In genomic region chr19:51997161-51997560, GRCm38 (mm10) we compare ENCODE assay signal across 23 mouse cellular contexts.
"Had no signal": no experiment of that assay in that cellular context is flagged by ENCODE, and none has a peak within 500 bp of the region (broad histone marks: within the 10 kb centered on the region; RNA-seq: fewer than 3 reads in every experiment).

No protein-coding gene starts in this region.

- H3K9ac ChIP-seq: limb, embryonic 12.5 days; limb, embryonic 15.5 days; liver, embryonic 14.5 days; liver, postnatal 0 days; lung, embryonic 14.5 days; neural tube, embryonic 12.5 days; neural tube, embryonic 15.5 days had no signal

- DNase-seq: kidney, adult 2 months; layer of hippocampus, adult 9-11 months; liver, postnatal 0 days; right cerebral cortex, adult 18-20 months; right cerebral cortex, postnatal 14 days; right cerebral cortex, postnatal 4 days; thymus, adult 2 months; thymus, postnatal 14 days; thymus, postnatal 4 days had no signal

- H3K27ac ChIP-seq: kidney, postnatal 0 days; layer of hippocampus, adult 2 months; left cerebral cortex, adult 2 months; limb, embryonic 12.5 days; limb, embryonic 15.5 days; liver, embryonic 14.5 days; neural tube, embryonic 12.5 days; neural tube, embryonic 15.5 days; stomach, postnatal 0 days had no signal

- ATAC-seq: intestine, postnatal 0 days; liver, postnatal 0 days; lung, postnatal 0 days had no signal

- H3K27me3 ChIP-seq: limb, embryonic 12.5 days; limb, embryonic 15.5 days; megakaryocyte, embryonic 14.5 days; neural tube, embryonic 12.5 days; neural tube, embryonic 15.5 days had no signal

- H3K9me3 ChIP-seq: limb, embryonic 12.5 days; limb, embryonic 15.5 days; megakaryocyte, embryonic 14.5 days; neural tube, embryonic 12.5 days; neural tube, embryonic 15.5 days had no signal

- H3K4me1 ChIP-seq: limb, embryonic 12.5 days; limb, embryonic 15.5 days; megakaryocyte, embryonic 14.5 days; neural tube, embryonic 12.5 days; neural tube, embryonic 15.5 days had no signal

- H3K36me3 ChIP-seq: limb, embryonic 12.5 days; limb, embryonic 15.5 days; neural tube, embryonic 12.5 days; neural tube, embryonic 15.5 days had no signal

- H3K4me2 ChIP-seq: limb, embryonic 12.5 days; limb, embryonic 15.5 days; liver, embryonic 11.5 days; lung, embryonic 14.5 days; neural tube, embryonic 12.5 days; neural tube, embryonic 15.5 days had no signal

- H3K4me3 ChIP-seq: layer of hippocampus, adult 2 months; left cerebral cortex, adult 2 months; limb, embryonic 12.5 days; limb, embryonic 15.5 days; megakaryocyte, embryonic 14.5 days; neural tube, embryonic 12.5 days; neural tube, embryonic 15.5 days had no signal
